17 mouse cellular contexts compared by ENCODE assay signal in the genomic region with DNA sequence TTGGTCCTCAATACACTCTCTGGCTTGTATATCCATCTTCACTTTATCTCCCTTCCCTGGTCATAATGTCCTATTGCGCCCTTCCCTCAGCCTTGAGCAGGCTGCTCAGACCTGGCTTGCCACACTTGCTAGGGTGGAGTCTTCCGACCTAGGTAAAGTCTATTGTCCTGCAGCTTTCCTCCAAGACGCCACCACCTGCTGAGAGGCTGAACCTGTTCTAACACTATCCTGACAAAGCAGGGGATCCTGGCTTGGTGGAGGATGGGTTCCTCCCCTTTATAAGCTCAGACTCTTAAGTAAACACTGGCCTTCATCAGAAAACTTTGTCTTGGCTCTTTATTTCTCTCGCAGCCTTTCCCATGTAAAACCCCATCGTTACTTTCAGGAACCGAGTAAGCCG.
"Had no signal": no experiment of that assay in that cellular context is flagged by ENCODE, and none has a peak within 500 bp of the region (broad histone marks: within the 10 kb centered on the region; RNA-seq: fewer than 3 reads in every experiment).

No protein-coding gene starts in this region.

- H3K27ac ChIP-seq: kidney, postnatal 0 days; liver, embryonic 13.5 days; macrophage; midbrain, embryonic 12.5 days; midbrain, embryonic 15.5 days; neural tube, embryonic 12.5 days; neural tube, embryonic 15.5 days; stomach, embryonic 15.5 days had no signal

- H3K36me3 ChIP-seq: midbrain, embryonic 12.5 days; midbrain, embryonic 15.5 days; neural tube, embryonic 12.5 days; stomach, embryonic 15.5 days had no signal

- H3K4me3 ChIP-seq: liver, embryonic 13.5 days; midbrain, embryonic 12.5 days; midbrain, embryonic 15.5 days; neural tube, embryonic 12.5 days; neural tube, embryonic 15.5 days; stomach, embryonic 15.5 days had no signal

- H3K4me1 ChIP-seq: midbrain, embryonic 15.5 days; neural tube, embryonic 12.5 days; stomach, embryonic 15.5 days had no signal

- DNase-seq: kidney, adult 2 months; kidney, postnatal 25 days; left cerebral cortex, postnatal 4 days; liver, embryonic 13.5 days; lung, adult 2 months; lung, postnatal 14 days; right cerebral cortex, adult 18-20 months; right cerebral cortex, postnatal 25 days; spleen, adult 18-20 months; thymus, postnatal 25 days had no signal

- H3K27me3 ChIP-seq: liver, embryonic 13.5 days; midbrain, embryonic 12.5 days; midbrain, embryonic 15.5 days; neural tube, embryonic 12.5 days; neural tube, embryonic 15.5 days; stomach, embryonic 15.5 days had no signal

- H3K9me3 ChIP-seq: liver, embryonic 13.5 days; midbrain, embryonic 12.5 days; midbrain, embryonic 15.5 days; neural tube, embryonic 12.5 days; neural tube, embryonic 15.5 days; stomach, embryonic 15.5 days had no signal
